Mouse (Mus musculus): ENCODE data around the gene Prrg3. TPM values are rescaled to one million over a fixed set of nuclear protein-coding genes. Genes with fewer than 3 reads are reported as not detected.

Gene Prrg3
- polyA plus RNA-seq (2017; shearing (Covaris generic)): 0.15 TPM

DNA sequence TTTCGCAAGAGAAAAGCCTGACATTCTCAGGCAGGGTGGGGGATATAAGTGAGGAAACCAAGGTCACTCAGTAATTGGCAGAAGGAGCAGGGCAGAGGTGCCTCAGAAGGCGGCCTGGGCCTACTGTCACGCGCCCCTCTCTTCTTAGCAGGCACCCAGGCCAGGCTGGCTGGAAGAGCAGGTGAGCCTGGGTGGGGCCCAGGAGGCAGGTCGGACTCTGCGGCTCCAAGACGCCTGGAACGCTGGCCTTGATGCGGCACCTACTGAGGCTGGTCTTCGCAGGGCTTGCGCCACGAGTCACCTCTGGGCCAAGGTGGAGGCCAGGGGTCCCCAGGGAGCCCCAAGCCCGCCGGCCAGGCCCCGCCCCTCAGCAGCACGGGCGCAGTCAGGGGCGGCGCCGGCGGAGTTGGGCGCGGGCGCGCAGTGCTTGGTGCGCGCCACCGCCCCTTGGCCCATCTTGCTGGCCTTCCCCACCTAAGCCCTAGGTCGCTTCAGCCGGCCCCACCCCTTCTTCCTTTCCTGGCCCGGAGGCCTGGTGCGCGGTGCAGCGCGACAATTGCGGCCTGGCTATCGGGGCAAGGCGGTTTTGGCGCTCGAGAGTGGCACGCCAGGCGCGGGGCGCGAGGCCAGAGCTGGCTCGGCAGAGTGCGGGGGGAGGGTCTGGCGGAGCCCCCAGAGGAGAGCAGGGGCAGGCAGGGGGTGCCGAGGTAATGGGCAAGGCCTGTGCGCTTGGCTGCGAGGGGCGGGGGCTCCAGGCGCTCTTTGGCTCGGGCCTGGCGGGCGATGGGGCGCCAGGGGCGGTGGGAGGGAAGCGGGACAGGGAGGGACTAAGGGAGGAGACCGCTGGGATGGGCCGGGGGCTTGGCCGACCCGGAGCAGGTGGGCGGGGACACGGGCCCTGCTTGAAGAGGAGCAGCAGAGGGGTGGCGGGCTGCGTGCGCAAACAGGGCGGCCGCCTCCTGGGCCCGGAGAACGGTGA lies at the start of gene Prrg3:
Gene Prrg3 (plus strand): TSS at position 552 of the 979 bp plus-strand sequence.

GRCm38 (mm10) chrX:71972686-71973085 lies 10.3 kb downstream of the Prrg3 start, which contains the start of gene Fate1:
Gene Fate1, plus strand, starts transcription at chrX:71972986.

GRCm38 (mm10) chrX:71991549-71991948 lies 29.1 kb downstream of the Prrg3 start, which contains the start of gene Cnga2:
Gene Cnga2, plus strand, starts transcription at chrX:71991849.

Other genes with a start within 250 kb of the Prrg3 start
- 31.8 TPM for gene Vma21, start 146.7 kb upstream of the Prrg3 start, polyA plus RNA-seq (2017; shearing (Covaris generic))
- 0.17 TPM for gene Gm1141, start 41.6 kb upstream of the Prrg3 start, polyA plus RNA-seq (2017; shearing (Covaris generic))
- not detected for gene Fate1, start 10.4 kb downstream of the Prrg3 start, polyA plus RNA-seq (2017; shearing (Covaris generic))
- gene Cnga2, start 29.2 kb downstream of the Prrg3 start, polyA plus RNA-seq (2017; shearing (Covaris generic)): not detected